Mouse (Mus musculus): ENCODE measurements at regions not wholly inside any gene's neighbourhood (a gene's known extent, or its start where the extent isn't known, plus 50 kb on each side); places are given as distances from the start of the nearest gene placed in this dataset.
"Not testable (repeated sequence)": the region's sequence is repeated elsewhere in the genome, so short reads cannot be mapped to it uniquely, and the experiment has no call there.

DNA sequence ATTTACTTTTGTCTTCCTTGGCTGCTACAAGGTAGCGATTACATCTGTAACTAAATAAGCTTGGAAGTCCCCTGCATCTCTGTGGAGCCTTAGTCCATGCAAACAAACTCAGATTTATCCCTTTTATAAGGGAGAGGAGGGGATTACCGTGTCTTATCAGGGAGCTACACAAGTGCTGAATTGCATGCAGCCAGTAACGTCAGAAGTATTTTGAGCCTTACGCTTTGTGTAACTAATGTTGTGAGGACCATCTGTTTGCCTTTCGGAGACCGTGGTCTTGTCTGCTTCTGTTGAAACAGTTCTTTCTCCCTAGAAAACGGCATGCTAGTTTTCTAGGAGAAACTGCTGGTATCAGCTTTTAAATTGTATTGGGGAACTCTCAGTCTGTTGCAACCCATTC, 58.0 kb upstream of the Dmrta1 start:
- in situ Hi-C loops (cut with MboI) = no loop called here

DNA sequence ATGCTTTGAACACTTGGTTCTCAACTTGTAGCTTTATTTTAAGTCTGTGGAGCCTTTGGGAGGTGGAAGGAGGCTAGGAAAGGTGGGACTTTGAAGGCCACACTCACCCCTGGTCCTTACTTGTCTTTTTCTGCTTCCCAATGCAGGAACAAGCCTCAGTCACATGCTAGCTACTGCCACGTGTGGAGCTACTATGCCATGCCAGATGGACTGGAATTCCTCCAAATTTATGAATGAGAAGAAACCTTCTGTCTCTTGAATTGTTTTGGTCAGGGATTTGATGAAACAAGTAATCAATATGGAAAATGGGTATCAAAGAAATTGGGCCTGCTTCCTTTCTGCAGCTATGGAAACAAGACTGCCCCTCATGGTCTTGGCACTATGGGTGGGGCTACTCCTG, 74.5 kb upstream of the Dmrta1 start:
- in situ Hi-C loops (cut with MboI) = no loop called here

- in situ Hi-C loops (cut with MboI) = no loop called here
Measured at GRCm38 (mm10) chr4:89575529-89575928, 103.7 kb upstream of the Dmrta1 start.

- in situ Hi-C loops (cut with MboI) = no loop called here
Measured at GRCm38 (mm10) chr4:89554711-89555466, 124.3 kb upstream of the Dmrta1 start.

DNA sequence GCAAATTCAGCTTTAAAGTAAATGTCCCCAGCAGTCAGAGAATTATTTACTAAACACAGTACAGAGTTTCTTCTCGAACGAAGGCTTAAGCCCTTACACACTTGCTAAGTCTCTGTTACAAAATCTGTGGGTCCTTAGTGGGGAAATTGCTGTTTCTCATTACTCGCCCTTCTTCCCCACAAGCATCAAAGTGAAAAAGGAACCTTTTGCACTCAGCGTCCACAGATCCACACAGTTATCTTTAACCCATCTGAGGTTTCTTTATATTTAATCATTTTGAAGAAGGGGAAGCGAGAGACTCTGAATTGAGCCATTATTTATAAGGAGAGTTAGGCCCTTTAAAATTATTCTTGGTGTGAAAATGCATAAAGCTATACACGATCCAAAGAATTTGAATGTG, 126.7 kb upstream of the Dmrta1 start:
- in situ Hi-C loops (cut with MboI) = no loop called here

- in situ Hi-C loops (cut with MboI) = no loop called here
Measured at GRCm38 (mm10) chr4:89550515-89550914, 128.7 kb upstream of the Dmrta1 start.

DNA sequence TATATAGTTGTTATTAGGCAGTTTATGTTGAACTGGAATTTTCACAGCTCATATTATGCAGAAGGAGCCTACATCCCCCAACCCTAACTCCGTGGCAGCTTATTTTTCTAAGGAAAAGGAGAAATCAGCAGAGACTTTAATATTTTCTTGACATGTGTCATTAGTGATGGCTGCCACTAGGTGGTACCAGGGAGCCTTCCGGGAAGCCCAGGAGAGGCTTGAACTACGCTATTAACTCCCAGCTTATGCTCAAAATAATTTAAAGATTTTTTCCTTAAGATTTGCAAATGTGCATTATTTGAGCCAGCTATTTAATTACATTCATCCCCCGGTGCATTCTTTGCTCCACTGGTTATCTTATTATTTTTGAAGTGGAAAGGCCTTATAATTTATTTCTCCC, 146.8 kb upstream of the Dmrta1 start:
- in situ Hi-C loops (cut with MboI) = no loop called here

- in situ Hi-C loops (cut with MboI) = no loop called here
Measured at GRCm38 (mm10) chr4:89530050-89530911, 149.0 kb upstream of the Dmrta1 start.

GRCm38 (mm10) chr4:89527966-89528365, 151.3 kb upstream of the Dmrta1 start:
- in situ Hi-C loops (cut with MboI) = no loop called here

DNA sequence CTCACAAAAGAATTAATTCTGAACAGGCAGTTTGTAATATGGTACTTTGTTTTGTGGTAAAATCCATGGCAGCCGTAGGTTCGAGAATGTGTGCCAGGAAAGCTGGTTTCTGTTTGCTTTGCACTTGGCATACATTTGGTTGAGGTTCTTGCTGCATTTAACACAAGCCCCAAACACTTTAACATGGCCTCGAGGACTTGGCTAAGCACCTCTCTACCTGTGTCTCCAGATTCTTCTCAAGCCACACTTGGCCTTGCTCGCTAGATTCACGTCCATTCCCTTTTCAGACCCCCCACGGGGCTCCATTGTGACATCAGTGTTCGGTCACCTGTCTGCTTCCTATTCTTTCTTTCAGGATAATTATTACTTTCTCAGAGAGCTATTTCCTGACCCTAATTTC, 151.9 kb upstream of the Dmrta1 start:
- in situ Hi-C loops (cut with MboI) = no loop called here

DNA sequence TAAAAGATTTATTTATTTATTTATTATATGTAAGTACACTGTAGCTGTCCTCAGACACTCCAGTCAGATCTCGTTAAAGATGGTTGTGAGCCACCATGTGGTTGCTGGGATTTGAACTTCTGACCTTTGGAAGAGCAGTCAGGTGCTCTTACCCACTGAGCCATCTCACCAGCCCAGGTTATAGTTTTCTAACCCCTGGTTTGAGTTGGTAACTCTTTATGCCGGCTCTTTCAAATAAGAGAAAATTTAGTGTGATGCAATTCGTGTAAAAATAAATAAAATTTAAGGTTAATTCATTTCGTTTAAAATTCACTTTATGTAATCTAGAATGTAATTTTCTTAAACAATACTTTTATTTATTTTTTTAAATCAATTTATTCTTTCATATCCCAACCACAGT, 153.7 kb upstream of the Dmrta1 start:
- in situ Hi-C loops (cut with MboI) = not testable (repeated sequence)

- in situ Hi-C loops (cut with MboI) = loop anchor here (25.0 kb wide), 1 partner anchor 387 kb away; the partner anchor contains the start of gene Mtap
Measured at GRCm38 (mm10) chr4:89524260-89525200, 154.7 kb upstream of the Dmrta1 start.

DNA sequence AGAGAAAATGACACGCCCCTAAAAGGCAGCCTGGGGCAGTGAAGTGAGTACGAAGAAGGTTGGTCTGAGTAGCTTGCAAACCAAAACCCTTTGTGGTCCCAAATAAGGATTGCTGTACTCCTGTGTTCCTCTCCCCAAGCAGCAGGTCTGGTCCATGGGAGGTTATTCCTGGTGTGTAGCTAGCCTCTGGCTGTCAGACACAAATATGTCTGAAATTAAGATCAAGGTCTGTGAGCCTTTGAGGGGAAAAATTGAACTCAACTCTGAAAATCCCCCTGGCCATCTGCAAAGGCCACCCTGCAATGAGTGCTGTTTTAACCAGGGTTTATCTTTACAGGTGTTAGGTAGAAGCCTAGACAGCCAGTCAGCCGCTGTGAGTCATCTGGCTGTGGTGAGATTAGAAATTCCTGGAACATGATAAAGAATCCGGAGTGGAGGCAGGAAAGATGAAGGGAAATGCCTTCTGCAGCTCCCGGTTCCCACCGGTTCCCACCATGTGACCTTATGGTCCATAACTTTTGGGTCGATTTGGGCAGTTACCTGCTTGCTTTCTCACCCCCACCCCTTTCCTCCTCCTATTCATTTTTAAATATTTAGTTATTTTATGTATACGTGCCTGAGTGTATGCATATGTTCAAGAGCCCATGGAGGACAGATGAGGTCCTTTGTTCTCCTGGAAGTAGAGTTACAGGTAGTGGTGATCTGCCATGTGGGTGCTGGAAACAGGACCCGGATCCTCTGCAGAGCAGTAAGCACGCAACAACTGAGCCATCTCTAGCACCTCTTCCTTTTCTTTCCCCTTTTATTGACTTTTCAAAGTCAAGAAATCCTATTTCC, 155.6 kb upstream of the Dmrta1 start:
- in situ Hi-C loops (cut with MboI) = loop anchor here (25.0 kb wide), 1 partner anchor 386 kb away; the partner anchor contains the start of gene Mtap

- in situ Hi-C loops (cut with MboI) = loop anchor here (25.0 kb wide), 1 partner anchor 381 kb away; the partner anchor contains the start of gene Mtap
Measured at GRCm38 (mm10) chr4:89518027-89518426, 161.2 kb upstream of the Dmrta1 start.

DNA sequence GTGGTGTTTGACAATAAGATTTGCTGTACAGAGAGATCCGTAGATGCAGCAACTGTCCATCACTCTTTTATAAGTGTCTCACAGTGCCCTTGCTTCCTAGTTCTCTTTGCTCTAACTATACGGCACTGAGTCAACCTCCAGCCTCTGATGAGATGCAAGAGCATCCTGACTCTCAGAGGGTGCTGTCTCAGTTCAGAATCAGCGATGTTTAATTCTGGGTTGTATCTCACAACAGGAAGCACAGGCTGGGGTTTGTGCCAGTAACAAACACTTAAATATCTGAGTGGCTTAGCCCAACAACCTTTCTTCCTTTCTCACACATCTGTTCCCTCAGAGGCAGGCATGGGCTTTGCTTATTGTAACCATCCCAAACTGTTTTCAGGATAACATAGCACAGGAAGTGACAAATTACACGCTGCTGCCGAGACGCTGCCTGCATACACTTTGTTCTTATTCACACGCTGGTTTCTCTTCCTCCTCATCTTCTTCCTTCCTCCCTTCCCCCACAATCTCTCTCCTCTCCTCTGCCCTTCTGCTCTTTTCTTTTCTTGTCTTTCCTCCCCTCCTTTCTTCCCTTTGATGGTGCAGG, 163.3 kb upstream of the Dmrta1 start:
- in situ Hi-C loops (cut with MboI) = loop anchor here (25.0 kb wide), 1 partner anchor 379 kb away; the partner anchor contains the start of gene Mtap

DNA sequence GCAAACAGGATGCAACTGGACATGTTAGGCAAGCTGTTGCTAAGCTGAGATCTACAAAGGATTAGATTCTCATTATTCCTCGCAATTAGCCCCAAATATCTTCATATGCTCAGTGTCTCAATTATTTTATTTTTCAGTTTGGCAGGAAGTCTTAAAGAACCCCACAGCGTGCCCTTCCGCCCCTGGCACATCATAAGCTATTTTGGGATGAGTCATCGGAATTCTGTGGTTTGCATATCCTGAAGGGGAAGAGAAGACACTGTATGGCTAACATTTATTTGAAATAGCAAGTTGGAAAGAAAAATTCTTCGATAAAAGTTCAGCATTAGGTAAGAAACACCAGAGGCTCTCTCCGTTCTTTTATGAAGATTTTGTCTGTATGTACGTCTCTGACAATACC, 164.3 kb upstream of the Dmrta1 start:
- in situ Hi-C loops (cut with MboI) = loop anchor here (25.0 kb wide), 1 partner anchor 378 kb away; the partner anchor contains the start of gene Mtap

DNA sequence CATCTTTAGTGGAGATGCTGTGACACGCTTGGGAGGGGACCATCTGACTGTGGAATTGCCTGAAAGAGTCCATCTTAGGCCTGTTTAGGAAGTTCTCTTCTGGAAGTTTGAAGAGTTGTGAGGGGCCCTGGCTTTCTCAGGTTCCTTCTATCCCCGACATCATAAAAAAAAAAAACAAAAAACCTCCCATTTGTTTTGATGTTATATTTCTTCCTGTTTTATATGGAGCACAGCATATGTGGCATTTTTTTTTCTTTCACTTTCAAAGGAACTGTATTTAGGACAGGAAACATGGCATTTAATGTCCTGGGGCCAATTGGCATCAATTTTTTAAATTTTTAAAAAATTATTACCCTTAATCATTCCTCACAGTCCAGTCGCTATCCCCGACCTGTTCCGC, 168.6 kb upstream of the Dmrta1 start:
- in situ Hi-C loops (cut with MboI) = loop anchor here (25.0 kb wide), 1 partner anchor 373 kb away; the partner anchor contains the start of gene Mtap

- in situ Hi-C loops (cut with MboI) = loop anchor here (25.0 kb wide), 1 partner anchor 373 kb away; the partner anchor contains the start of gene Mtap
Measured at GRCm38 (mm10) chr4:89509655-89510391, 169.4 kb upstream of the Dmrta1 start.

DNA sequence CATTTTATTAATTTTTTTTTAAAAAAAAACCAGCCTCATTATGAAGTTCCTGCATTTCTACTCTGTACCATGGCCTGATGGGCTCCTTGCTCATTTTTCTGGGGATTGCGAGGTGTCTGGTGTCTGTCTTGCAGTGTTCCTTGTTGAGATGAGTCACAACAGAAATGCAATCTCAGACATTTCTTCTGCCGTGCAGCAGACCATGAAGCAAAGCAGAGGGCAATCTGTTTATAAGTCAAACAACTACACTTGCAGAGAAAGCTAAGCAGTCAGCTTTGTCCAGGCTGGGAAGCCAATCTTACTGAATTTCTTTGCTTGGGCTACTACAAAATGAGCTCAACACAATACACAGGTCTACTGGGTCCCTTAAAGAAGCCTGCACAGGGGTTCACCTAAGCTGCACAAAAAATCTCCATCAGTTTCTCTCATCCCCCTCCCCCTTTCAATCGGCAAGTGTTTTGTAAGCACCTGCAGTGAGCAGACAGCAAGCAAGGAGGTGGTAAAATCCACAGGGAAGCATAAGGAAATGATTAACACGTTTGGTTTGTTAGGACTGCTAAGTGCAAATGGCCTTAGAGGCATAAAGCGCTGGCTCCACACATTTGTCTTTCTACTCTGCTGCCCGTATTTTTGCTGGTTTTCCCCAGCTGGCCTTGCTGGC, 171.0 kb upstream of the Dmrta1 start:
- in situ Hi-C loops (cut with MboI) = loop anchor here (25.0 kb wide), 1 partner anchor 371 kb away; the partner anchor contains the start of gene Mtap
